ENCODE assay signal across 23 mouse cellular contexts in the genomic region with DNA sequence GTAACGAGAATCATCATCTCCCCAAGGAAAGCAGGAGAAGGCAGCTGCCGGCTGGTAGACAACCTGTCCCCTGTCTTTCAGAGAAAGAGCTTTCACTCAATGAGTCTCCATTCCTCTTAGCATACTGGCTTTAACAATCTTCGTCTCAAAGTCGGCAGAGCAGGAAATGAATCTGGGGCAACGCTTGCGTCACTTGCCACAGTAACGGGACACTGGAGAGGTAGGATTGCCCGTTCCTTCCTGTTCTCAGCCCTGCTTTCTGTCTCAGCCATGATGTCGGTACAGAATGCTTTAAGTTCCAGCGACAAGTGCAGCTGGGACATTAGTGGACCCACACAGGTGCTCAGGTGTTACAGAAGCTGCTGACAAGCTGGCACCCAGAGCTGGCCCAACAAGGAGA. TPM values are rescaled to one million over a fixed set of nuclear protein-coding genes. Genes with fewer than 3 reads are reported as not detected.
A peak's percentile ranks its signal among the peaks of the same experiment; 100 is the strongest.
DNase-seq lines count a peak whose midpoint lies in the region; ATAC-seq lines count a peak whose summit lies in the region.
"Had no signal": no experiment of that assay in that cellular context is flagged by ENCODE, and none has a peak within 500 bp of the region (broad histone marks: within the 10 kb centered on the region; RNA-seq: fewer than 3 reads in every experiment).

No protein-coding gene starts in this region.

- WGBS in neural tube, embryonic 15.5 days: 84% methylated on average over 10 of the region's 10 CpGs

- H3K4me3 ChIP-seq in neural tube, embryonic 15.5 days (replicated peaks): no peak overlapping the region
- H3K4me3 ChIP-seq: embryonic facial prominence, embryonic 12.5 days; erythroblast, embryonic 14.5 days; forebrain, embryonic 13.5 days; hindbrain, embryonic 12.5 days; liver, embryonic 15.5 days; megakaryocyte, embryonic 14.5 days; myocyte had no signal

- ATAC-seq in megakaryocyte progenitor cell, adult 5-6 weeks (replicated peaks; ENCODE audit: poor library complexity): peak; percentile 95
- no peak for ATAC-seq in neural tube, embryonic 15.5 days (ENCODE audit: low FRiP score)
- ATAC-seq: forebrain, embryonic 13.5 days had no signal

- no peak overlapping the region for H3K4me2 ChIP-seq in neural tube, embryonic 15.5 days
- H3K4me2 ChIP-seq: embryonic facial prominence, embryonic 12.5 days; forebrain, embryonic 13.5 days; hindbrain, embryonic 12.5 days; liver, embryonic 15.5 days had no signal

- DNase-seq in CD4-positive, CD25-positive, alpha-beta regulatory T cell, adult 2 months (ENCODE audit: low read depth, low spot score): peak; percentile 47
- DNase-seq in c-Kit-positive CD71-negative TER-119-negative erythroid progenitor cells, embryonic 14.5 days (ENCODE audit: low read depth): peak; percentile 5
- DNase-seq in thymus, postnatal 25 days: peak; percentile 69
- no peak for DNase-seq in left cerebral cortex, postnatal 14 days (ENCODE audit: low spot score in 2 of 2)
- DNase-seq in gastrocnemius, postnatal 36 days: no peak
- DNase-seq: cerebellum, adult 2 months; gastrocnemius, postnatal 14 days; kidney, adult 9 months; kidney, postnatal 36 days; lung, postnatal 10 days; midbrain, embryonic 14.5 days; right cerebral cortex, postnatal 4 days had no signal

- no peaks in the 10 kb centered on the region for H3K36me3 ChIP-seq in neural tube, embryonic 15.5 days
- H3K36me3 ChIP-seq: embryonic facial prominence, embryonic 12.5 days; G1E; hindbrain, embryonic 12.5 days; liver, embryonic 15.5 days had no signal

- intact Hi-C loops in left cerebral cortex, postnatal 14 days (cut with DNase I): no loop called here
- intact Hi-C loops in gastrocnemius, postnatal 36 days (cut with DNase I): no loop called here

- no peak overlapping the region for H3K9ac ChIP-seq in neural tube, embryonic 15.5 days (replicated peaks)
- H3K9ac ChIP-seq: embryonic facial prominence, embryonic 12.5 days; forebrain, embryonic 13.5 days; hindbrain, embryonic 12.5 days; liver, embryonic 15.5 days had no signal

- H3K27me3 ChIP-seq in neural tube, embryonic 15.5 days (replicated peaks): no peaks in the 10 kb centered on the region
- H3K27me3 ChIP-seq: embryonic facial prominence, embryonic 12.5 days; forebrain, embryonic 13.5 days; hindbrain, embryonic 12.5 days; liver, embryonic 15.5 days had no signal

- H3K27ac ChIP-seq in neural tube, embryonic 15.5 days (replicated peaks): no peak overlapping the region
- H3K27ac ChIP-seq: embryonic facial prominence, embryonic 12.5 days; forebrain, embryonic 13.5 days; hindbrain, embryonic 12.5 days; liver, embryonic 15.5 days had no signal

- no peaks in the 10 kb centered on the region for H3K9me3 ChIP-seq in neural tube, embryonic 15.5 days (replicated peaks)
- H3K9me3 ChIP-seq: embryonic facial prominence, embryonic 12.5 days; forebrain, embryonic 13.5 days; hindbrain, embryonic 12.5 days; liver, embryonic 15.5 days; megakaryocyte, embryonic 14.5 days had no signal

- H3K4me1 ChIP-seq in neural tube, embryonic 15.5 days: no peaks in the 10 kb centered on the region
- H3K4me1 ChIP-seq: embryonic facial prominence, embryonic 12.5 days; forebrain, embryonic 13.5 days; hindbrain, embryonic 12.5 days; liver, embryonic 15.5 days; megakaryocyte, embryonic 14.5 days had no signal

RNA-seq across cellular contexts. Expression of gene Oxtr, which starts 57.5 kb away (rescaled TPM):
- 0.05 TPM in 1 of 2 replicates, not detected in the other for total RNA-seq in megakaryocyte progenitor cell, adult 5-6 weeks (2015)
- 0.04 TPM in 1 of 2 replicates, not detected in the other for total RNA-seq in megakaryocyte progenitor cell, adult 5-6 weeks (2017)
- total RNA-seq in left cerebral cortex, postnatal 14 days (2021): 10 to 100 TPM in 1 of 2 experiments, 1 to 10 TPM in 1; 9.4 to 10.6 TPM
- total RNA-seq in gastrocnemius, postnatal 36 days (2021): under 1 TPM; 0.07 to 0.08 TPM
- 1.8 TPM in 2 replicates for polyA plus RNA-seq in neural tube, embryonic 15.5 days (2015; fragmentation: Nextera tagmentation; extraction: Ambion mirVana)
- total RNA-seq: neutrophil, adult 5-6 weeks had no signal
- polyA plus RNA-seq: erythroblast, embryonic 14.5 days; liver, embryonic 15.5 days had no signal

Comparison
In these comparisons a context has a peak if more than half of its experiments do, and no peak if none do; other contexts are left out.
1. DNase-seq: peak in CD4-positive, CD25-positive, alpha-beta regulatory T cell, adult 2 months (single experiment), c-Kit-positive CD71-negative TER-119-negative erythroid progenitor cells, embryonic 14.5 days (single experiment) and thymus, postnatal 25 days (single experiment); none in left cerebral cortex, postnatal 14 days (0 of 2) and gastrocnemius, postnatal 36 days (0 of 2).
2. RNA of gene Oxtr, which starts 57.5 kb away (total RNA-seq): 9.4 to 10.6 TPM in left cerebral cortex, postnatal 14 days; 0.07 to 0.08 TPM in gastrocnemius, postnatal 36 days and 0.04 to 0.05 TPM in megakaryocyte progenitor cell, adult 5-6 weeks; every median in the first group is over 4 times any median in the second.